Mouse (Mus musculus): ENCODE results near the gene Rpl13a. TPM values are rescaled to one million over a fixed set of nuclear protein-coding genes. Genes with fewer than 3 reads are reported as not detected.
"Not testable (repeated sequence)": the region's sequence is repeated elsewhere in the genome, so short reads cannot be mapped to it uniquely, and the experiment has no call there.

The Rpl13a gene
- total RNA-seq (2021), result 100 to 1,000 TPM; 573 to 686 TPM
- long read RNA-seq, experiment 1, transcript Rpl13a-201 (8 exons, 1,047 nt), result major isoform, 197 of 210 reads
- long read RNA-seq, experiment 1, partial matches to known transcripts, result 6 of 210 reads
- long read RNA-seq, experiment 1, other reads (novel, unspliced or antisense), result 2 of 210 reads
- long read RNA-seq, experiment 2, transcript Rpl13a-201 (8 exons, 1,047 nt), result major isoform, 165 of 170 reads
- long read RNA-seq, experiment 2, partial matches to known transcripts, result 0 of 170 reads
- long read RNA-seq, experiment 2, other reads (novel, unspliced or antisense), result 2 of 170 reads

DNA sequence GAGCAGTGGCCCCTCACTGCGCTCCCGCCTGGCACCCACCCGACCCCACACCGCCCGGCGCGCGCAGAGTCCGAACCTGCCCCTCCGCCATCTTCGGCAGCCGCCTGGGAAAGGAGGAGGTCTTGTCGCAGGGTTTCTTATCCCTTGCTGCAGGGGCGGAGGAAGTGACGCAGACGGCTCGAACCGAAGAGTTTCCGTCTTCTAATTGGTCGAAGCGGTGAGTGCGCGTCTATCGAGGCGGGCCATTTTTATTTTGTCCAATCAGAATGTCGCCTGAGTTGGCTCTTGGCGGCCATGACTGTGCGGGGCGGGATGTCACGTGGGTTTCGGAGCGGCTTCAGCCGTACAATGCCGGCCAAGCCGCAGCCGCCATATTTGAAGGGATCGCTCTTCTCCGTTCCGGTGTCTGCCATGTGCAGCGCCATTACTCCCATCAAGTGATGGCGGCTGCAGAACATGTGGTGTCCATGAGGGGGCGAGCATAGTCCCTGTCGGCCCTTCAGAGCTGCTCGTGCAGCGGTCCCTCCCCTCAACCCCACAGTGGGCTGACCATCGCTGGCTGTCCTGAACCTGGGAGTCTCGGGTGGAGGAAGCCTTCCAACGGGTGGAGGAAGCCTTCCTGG, at the start of gene Rpl13a:
Rpl13a (minus strand) TSS at position 138 of the 623 bp plus-strand sequence.
- intact Hi-C loops (cut with DNase I), result no loop called here
- DNase-seq, result peak; percentile 96 to 97

DNA sequence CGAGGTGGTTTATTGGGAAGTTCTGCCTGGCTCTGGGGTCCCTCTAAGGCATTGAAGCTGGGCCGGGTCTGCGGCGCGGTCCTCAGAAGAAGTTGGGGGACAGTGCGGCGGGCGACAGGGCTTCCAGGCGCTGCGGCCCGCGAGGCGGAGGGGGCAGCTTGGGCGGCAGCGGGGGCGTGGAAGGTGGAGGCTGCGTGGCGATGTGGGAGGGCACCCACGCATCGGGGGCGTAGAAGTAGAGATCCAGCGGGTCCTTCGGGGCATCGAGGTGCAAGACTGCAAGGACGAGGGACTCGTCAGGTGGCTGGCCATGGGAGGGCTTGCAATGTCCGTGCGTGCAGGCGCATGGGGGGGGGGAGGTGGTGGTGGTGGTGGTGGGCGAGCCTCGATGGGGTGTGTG, 47.8 kb upstream of the Rpl13a start:
- no peak for DNase-seq
- intact Hi-C loops (cut with DNase I), result no loop called here

DNA sequence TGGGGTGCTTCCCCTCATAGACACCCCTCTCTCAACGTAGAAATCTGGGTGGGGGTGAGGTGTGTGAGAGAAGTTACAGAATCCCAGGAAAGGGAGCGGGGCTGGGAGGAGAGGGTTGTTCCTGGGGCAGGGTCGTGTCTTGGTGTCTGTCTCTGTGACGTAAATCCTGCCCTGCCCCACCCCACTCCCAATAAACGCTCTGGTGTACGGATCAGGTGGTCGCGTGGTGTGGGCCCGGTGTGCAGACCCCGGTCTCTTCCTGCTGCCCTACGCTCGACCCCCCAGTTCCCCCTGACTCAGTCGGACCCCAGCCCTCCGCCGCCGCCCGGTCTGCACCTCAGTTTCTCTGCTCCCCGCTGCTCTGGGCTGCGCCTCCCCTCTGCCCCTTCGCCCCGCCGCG, 47.4 kb upstream of the Rpl13a start:
- intact Hi-C loops (cut with DNase I), result no loop called here

DNA sequence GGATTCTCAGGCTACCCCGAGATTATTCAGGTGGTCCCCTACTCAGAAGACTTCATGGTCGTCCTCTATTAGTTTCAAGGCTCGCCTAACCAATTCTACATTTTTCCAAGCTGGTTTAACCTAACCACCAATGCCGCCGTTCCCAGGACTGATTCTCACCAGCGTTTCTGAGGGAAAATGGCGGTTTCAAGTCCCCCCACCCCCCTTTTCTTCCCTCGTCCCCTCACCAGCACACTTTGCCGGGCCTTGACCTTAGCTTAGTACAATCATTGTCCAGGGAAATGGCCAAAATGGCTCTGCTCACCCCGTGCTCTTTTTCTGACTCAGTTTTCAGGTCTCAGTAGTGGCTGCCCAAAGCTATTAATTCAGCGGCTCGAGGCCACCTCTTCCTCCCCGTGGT, 46.8 kb upstream of the Rpl13a start:
- DNase-seq, result no peak
- intact Hi-C loops (cut with DNase I), result no loop called here

More for the DNA sequence above, 47.4 kb upstream of the Rpl13a start:
- DNase-seq, result no peak

DNA sequence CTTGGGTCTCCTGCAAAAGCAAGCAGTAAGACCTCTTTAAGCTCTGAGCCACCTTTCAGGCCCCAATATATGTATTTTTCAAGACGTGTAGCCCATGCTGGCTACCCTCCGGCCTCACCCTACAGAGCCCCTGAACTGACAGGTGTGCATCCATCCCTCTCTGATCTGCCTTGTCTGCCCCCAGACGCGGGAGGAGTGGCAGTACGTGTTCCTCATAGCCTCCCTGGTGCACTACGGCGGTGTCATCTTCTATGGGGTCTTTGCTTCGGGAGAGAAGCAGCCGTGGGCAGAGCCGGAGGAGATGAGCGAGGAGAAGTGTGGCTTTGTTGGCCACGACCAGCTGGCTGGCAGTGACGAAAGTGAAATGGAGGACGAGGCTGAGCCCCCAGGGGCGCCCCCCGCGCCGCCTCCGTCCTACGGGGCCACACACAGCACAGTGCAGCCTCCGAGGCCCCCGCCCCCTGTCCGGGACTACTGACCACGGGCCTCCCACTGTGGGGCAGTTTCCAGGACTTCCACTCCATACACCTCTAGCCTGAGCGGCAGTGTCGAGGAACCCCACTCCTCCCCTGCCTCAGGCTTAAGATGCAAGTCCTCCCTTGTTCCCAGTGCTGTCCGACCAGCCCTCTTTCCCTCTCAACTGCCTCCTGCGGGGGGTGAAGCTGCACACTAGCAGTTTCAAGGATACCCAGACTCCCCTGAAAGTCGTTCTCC, 46.2 kb upstream of the Rpl13a start:
- no peak for DNase-seq
- intact Hi-C loops (cut with DNase I), result no loop called here

DNA sequence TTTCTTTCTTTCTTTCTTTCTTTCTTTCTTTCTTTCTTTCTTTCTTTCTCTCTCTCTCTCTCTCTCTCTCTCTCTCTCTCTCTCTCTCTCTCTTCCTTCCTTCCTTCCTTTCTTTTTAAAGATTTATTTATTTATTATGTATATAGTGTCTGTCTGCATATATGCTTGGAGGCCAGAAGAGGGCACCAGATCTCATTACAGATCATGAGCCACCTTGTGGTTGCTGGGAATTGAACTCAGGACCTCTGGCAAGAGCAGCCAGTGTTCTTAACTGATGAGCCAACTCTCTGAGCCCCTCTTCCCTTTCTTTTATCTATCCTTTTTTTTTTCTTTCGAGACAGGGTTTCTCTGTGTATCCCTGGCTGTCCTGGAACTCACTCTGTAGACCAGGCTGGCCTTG, 45.2 kb upstream of the Rpl13a start:
- intact Hi-C loops (cut with DNase I); DNase-seq: not testable (repeated sequence)

DNA sequence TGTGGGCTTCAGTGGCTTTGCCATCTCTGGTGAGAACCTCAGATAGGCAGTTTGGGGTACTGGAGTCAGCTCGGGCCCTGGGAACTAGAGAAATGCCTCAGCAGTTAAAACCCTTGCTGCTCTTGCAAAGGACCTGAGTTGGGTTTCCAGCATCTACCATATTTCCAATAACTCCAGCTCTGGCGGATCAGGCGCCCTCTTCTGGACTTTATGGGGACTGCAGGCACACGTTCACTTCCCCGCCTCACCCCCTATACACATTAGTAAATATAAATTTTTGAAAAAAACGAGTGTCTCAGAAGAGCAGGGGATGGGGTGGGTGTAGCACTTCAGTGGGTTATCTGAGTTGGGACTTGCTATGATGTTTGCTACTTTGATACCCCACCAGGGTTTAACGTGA, 44.4 kb upstream of the Rpl13a start:
- intact Hi-C loops (cut with DNase I), result no loop called here
- DNase-seq, result no peak

DNA sequence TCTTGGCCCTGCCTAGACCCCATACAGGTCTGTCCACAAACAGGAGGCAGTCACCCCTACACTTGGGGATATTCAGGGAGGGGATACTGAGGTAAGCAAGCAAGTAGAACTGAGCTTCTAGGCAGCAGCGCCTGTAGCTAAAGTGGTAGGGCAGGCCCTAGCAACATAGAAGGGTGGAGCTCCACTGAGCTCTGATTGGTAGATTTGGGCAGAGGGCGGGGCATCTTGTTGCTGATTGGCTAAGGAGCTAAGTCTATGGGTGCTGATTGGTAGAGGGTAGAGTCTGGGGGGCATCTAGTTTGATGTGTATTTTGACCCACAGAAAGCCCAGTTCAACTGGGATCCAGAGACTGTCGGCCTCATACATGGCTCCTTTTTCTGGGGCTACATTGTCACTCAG, 40.9 kb upstream of the Rpl13a start:
- no peak for DNase-seq

DNA sequence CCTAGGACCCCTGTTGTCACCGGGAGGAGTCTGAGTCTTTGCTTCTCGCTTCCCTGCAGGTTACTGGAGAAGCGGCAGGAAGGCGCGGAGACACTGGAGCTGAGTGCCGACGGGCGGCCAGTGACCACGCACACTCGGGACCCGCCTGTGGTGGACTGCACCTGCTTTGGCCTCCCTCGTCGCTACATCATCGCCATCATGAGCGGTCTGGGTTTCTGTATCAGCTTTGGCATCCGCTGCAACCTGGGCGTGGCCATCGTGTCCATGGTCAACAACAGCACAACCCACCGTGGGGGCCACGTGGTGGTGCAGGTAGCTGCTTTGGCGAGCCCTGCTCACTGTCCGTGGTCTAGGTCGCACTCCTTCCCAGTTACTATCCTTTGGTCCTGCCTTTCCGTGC, 40.1 kb upstream of the Rpl13a start:
- intact Hi-C loops (cut with DNase I), result no loop called here
- DNase-seq, result no peak

More for the DNA sequence above, 40.9 kb upstream of the Rpl13a start:
- intact Hi-C loops (cut with DNase I), result no loop called here

DNA sequence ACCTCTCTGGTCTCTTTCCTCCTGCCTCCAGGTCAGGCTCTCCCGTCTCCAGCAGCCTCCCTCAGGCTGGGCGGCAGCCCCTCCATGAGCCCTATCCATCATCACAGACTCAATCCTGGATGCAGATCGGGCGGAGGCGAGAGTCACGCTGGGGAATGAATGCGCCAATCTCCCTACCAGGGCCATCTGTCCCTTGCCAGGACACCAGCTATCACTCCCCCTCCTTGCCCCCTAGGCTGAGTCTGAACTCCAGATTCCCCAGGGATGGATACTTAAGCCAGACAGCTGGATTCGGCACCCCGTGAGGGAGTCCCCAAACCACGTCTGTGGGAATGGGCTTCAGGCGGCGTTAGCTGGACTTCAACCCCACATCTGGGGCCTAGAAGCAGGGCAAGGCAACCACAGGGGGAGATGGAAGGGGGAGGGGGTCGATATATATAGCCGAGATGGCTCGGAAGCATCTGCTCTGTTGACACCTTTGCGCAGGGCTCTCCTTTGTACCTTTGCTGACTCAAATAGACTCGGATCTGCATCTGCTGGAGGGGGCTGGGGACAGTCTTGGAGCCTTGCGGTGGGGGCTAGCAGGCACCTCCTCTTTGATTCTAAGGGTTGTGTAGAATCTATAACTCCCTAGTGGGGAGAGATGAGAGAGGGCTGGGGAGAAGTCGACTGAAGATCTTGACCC, 39.3 kb upstream of the Rpl13a start:
- intact Hi-C loops (cut with DNase I), result no loop called here
- no peak for DNase-seq

DNA sequence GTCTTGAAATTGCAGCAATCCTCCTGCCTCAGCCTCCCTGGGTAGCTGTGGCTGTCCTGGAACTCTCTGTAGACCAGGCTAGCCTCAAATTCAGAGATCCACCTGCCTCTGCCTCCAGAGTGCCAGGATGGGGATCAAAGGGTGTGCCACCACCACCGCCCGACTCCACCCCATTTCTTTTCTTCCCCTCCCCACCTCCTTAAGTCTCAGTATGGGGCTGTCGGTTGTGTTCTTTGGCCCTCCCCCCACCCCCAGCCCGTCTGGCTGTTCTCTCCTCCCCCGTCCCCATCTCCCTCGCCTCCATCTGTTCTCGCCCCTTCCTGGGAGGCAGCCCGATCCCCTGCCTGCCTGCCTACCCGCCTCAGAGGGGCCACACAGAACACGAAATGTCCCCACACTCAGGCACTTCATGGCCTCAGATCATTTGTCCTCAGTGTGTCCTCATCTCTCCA, 38.4 kb upstream of the Rpl13a start:
- DNase-seq, result no peak
- intact Hi-C loops (cut with DNase I), result no loop called here

DNA sequence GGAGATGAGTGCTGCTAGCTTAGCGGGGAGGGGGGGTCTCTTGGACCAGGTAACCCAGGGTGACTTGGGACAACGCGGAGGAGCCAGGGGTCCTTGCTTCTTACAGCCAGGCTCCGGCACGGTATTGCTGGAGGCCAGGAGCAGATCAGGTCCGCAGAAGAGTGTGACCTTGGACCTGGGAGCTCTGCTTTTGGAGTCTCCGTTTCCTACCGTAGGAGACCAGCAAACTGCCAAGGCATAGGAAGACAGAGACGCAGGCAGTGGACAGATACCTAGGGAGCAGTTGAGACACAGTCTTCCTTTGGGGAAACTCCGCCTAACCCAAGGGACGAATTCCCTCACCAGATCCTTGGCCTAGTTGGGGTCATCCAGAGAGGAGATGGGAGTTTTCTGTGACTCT, 37.1 kb upstream of the Rpl13a start:
- intact Hi-C loops (cut with DNase I), result no loop called here
- DNase-seq, result no peak

DNA sequence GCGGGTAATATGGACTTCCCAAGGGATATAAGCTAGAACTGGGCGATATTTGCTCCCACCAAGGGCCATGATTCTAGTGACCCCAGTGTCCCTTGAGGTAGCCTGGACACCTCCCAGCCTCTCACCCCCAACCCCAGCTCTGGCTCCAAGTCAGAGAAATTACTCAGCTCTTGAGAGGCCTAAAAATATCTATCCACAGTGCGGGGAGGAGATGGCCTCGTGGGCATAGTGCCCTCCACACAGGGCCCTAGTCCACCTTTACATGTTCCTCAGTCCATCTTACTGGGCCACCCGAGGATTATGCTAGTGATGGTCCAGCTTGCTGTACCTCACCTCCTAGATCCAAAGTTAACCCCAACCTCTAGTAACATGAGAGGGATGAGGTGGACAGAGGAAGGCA, 36.3 kb upstream of the Rpl13a start:
- intact Hi-C loops (cut with DNase I), result loop anchor here (5.0 kb wide), 1 partner anchor 132 kb away; no protein-coding TSS in a partner anchor
- no peak for DNase-seq

DNA sequence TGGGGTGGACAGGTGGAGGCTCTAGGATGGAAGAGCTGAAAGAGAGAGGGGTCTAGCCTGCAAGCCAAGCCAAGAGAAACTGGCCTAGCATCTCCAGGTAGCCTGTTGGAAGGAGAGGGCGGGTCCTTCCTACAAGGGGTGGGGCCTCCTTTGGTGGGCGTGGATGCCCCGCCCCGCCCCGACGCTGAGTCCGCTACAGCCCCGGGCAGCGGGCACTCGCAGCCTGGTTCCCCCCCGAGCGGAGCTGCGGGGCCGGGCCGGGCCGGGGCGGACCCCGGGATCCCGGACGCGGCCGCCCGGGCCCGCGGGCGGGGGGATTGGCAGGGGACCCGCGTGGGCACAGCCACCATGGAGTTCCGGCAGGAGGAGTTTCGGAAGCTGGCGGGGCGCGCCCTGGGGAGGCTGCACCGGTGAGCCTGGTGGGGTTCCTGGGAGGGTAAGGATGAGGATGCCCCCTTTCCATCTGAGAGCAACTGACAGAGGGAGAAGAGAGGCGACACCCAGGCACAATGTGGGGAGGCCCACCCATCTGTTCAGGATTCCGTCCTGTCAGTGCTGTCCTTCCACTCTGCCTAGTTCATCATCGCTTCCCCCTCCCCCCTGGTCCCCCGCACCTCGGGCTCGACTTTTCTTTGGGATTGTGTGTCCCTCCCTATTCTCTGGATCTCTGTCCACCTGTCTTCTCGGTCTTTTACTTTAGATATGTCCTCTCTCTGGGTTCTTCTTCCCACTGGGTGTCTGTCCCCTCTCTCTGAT, 35.4 kb upstream of the Rpl13a start, which contains the start of gene Slc17a7:
Slc17a7 (plus strand) TSS at position 215 of the 756 bp plus-strand sequence.
- intact Hi-C loops (cut with DNase I), result loop anchor here (5.0 kb wide), 1 partner anchor 133 kb away; no protein-coding TSS in a partner anchor
- DNase-seq, result no peak

DNA sequence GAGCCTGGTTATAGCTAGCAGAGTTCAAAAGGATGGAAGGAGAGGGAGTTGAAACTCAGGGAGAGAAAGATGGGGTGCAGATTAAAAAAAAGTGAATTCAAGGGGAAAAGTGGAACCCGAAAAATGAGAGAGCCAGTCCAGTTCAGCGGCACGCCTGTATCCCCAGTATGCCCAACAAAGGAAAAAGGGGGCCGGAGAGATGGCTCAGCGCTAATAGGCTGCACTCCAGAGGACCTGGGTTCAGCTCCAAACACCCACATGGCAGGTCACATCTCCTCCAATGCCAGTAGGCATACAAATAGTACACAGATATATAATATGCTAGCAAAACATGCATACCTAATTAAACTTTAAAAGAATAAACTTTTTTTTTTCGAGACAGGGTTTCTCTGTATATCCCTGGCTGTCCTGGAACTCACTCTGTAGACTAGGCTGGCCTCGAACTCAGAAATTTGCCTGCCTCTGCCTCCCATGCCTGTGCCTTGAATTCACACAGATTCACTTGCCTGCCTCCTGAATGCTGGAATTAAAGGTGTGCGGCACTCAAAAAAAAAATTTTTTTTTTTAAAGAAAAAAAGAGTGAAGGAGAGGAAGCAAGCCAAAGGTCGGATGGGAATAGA, 34.5 kb upstream of the Rpl13a start:
- DNase-seq, result no peak
- intact Hi-C loops (cut with DNase I), result loop anchor here (1.0 to 5.0 kb wide), 2 partner anchors 35 to 134 kb away; no protein-coding TSS in a partner anchor

DNA sequence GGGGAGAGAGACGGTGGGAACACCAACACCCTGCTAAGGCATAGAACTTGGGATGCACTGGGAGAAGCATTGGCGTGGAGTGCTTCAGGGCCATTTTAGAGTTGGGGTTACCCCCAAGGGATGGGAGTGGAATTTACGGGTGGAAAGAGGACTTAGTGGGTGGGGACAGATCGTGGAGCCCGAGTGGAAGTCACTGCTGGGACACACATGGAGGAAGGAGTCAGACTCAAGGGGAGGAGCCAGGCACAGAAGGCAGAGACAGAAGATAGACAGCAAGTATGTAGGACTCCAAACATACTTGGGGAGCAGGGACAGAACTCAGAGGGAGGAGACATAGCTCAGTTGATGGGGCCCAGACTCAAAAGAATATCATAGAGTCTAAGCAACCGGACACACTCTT, 34.0 kb upstream of the Rpl13a start:
- intact Hi-C loops (cut with DNase I), result loop anchor here (1.0 to 5.0 kb wide), 2 partner anchors 36 to 135 kb away; no protein-coding TSS in a partner anchor

DNA sequence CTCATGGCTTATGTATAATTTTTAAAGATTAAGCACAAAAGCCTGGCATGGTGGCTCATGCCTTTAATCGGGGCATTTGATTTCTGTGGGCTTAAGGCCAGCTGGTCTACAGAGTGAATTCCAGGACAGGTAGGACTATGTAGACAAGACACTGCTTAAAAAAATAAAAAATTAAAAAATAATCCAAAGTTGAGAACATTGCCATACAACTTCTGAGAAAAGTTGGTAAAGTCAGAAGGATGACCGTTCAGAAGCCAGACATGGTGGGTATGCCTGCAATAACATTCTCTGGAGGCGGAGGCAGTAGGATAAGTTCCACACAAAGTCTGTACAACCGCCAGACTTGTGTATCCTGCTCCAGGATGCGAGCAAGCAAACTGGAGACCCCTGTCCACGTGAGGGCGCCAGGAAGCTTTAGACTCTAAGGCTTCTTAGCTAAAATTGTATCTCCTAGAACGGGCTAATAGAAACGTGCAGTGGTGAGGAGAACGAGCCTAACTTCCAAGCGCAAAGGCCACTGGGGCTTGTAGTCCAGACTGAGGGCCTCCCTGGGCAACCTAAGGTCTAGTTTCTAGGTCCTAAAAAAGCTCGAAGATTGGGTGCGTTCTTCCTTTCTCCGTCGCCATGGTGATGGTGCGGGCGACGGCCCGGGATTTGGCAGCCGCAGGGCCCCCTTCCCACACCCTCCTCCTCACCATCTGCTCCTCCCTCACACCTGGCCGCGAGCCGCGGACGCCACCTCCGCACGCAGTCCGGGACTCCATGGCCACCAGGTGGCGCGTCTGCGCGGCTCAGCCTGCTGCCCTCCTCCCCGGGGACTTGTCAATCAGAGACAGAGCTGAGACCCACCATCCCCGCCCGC, 33.3 kb upstream of the Rpl13a start:
- intact Hi-C loops (cut with DNase I), result loop anchor here (1.0 to 5.0 kb wide), 2 partner anchors 36 to 135 kb away; no protein-coding TSS in a partner anchor
- peak; percentile 93 to 95 for DNase-seq

More for the DNA sequence above, 34.0 kb upstream of the Rpl13a start:
- DNase-seq, result no peak

DNA sequence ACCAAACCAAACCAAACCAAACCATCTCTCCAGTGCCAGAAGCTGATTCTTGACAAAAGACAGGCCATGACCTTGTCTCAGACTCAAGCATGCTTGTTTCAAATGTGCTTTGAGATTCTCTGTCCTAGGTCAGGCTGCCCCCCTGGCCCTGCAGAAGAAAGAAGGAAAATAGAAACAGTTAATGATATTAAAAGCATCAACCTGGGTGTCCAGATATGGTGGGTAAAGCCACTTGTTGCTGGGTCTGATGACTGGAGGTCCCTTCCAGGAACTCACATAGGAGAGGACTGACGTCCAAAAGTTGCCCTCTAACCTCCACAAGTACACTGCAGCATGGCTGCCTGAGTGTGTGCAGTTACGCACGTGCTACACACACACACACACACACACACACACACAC, 32.3 kb upstream of the Rpl13a start:
- intact Hi-C loops (cut with DNase I), result loop anchor here (5.0 kb wide), 1 partner anchor 136 kb away; no protein-coding TSS in a partner anchor
- DNase-seq, result no peak
